Mouse (Mus musculus) embryonic facial prominence, embryonic 11.5 days (tissue): ENCODE results near the gene Tmem181a. TPM values are rescaled to one million over a fixed set of nuclear protein-coding genes. Genes with fewer than 3 reads are reported as not detected.
"Not testable (repeated sequence)": the region's sequence is repeated elsewhere in the genome, so short reads cannot be mapped to it uniquely, and the experiment has no call there.

Experiments used
- ATAC-seq: fragments of 200-750 bp; cut with Nextera tagmentation; replicated peaks from 2 replicates; pipeline ENCODE4 v1.8.0; 2017; ENCODE audit warnings: low read depth; ENCODE audit not compliant: insufficient number of reproducible peaks, low FRiP score, low TSS enrichment
- DNase-seq: peaks from one replicate; pipeline ENCODE4 v3.0.0-alpha.2; 2015; ENCODE audit warnings: low spot score
- H3K27ac ChIP-seq: fragments of 300-500 bp; sonication (generic); replicated peaks from 2 replicates; pipeline ENCODE4 v1.5.1; 2014; ENCODE audit warnings: mild to moderate bottlenecking, low read depth, low read length, control low read depth
- H3K27me3 ChIP-seq: fragments of 300-500 bp; sonication (generic); 2 replicates; pipeline ENCODE4 v1.6.1; 2014; ENCODE audit warnings: mild to moderate bottlenecking, low read length, moderate library complexity, mixed read lengths; ENCODE audit not compliant: control insufficient read depth, insufficient read depth
- H3K36me3 ChIP-seq: fragments of 300-500 bp; sonication (generic); replicated peaks from 2 replicates; pipeline ENCODE4 v1.6.1; 2014; ENCODE audit warnings: low read depth, mild to moderate bottlenecking, low read length, moderate library complexity, mixed read lengths; ENCODE audit not compliant: control insufficient read depth, insufficient read depth
- H3K4me1 ChIP-seq: fragments of 300-500 bp; sonication (generic); 2 replicates; pipeline ENCODE4 v1.6.1; 2014; ENCODE audit warnings: low read length, mixed read lengths; ENCODE audit not compliant: control insufficient read depth, insufficient read depth
- H3K4me2 ChIP-seq: fragments of 300-500 bp; sonication (generic); 2 replicates; pipeline ENCODE4 v1.6.1; 2014; ENCODE audit warnings: low read depth, mild to moderate bottlenecking, control low read depth, low read length, moderate library complexity
- H3K4me3 ChIP-seq: fragments of 300-500 bp; sonication (generic); 2 replicates; pipeline ENCODE4 v1.5.1; 2014; ENCODE audit warnings: low read depth, low read length, control low read depth
- H3K9ac ChIP-seq: fragments of 300-500 bp; sonication (generic); replicated peaks from 2 replicates; pipeline ENCODE4 v1.6.1; 2014; ENCODE audit warnings: mild to moderate bottlenecking, control low read depth, low read length
- H3K9me3 ChIP-seq: fragments of 300-500 bp; sonication (generic); replicated peaks from 2 replicates; pipeline ENCODE4 v1.6.1; 2016; ENCODE audit warnings: mild to moderate bottlenecking, low read length, inconsistent platforms, mixed read lengths; ENCODE audit not compliant: control insufficient read depth
- whole genome bisulfite sequencing: fragments of 180-500 bp; shearing (Covaris S2); extraction: QIAGEN DNeasy Blood & Tissue Kit; methylation state at CpG from one replicate; pipeline ENCODE4 v1.1.7; 2014; 5-methylcytosine and 5-hydroxymethylcytosine counted together
- polyA plus RNA-seq: library from polyadenylated mRNA; unstranded; fragments of >200 nt; fragmentation: Nextera tagmentation; extraction: Ambion mirVana; gene quantifications from 2 replicates; pipeline ENCODE4 v1.2.1, GENCODE M21; 2014

The Tmem181a gene
- polyA plus RNA-seq, 1 experiment from 2014 or later, result 21.2 TPM

DNA sequence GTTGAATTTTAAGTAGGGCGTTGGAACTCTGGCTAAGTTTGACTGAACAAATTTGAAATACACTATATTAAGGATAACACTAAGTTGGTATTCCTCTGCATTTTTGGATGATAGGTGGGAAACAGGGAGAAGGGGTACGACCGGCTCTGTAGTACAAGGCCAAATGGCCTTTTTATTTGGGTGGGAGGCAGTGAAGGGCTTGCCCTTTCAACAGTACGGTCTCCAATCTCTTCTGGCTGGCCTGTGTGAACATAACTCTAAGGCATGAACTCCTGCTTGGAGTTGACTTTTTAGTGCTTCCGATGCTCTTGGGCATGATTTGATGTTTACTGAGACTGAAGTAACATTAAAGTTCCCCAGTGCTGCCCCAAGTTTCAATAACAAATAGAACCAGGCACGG lies 68.9 kb downstream of the Tmem181a start:
- ATAC-seq, H3K27me3 ChIP-seq, H3K4me2 ChIP-seq, H3K4me3 ChIP-seq, H3K9me3 ChIP-seq, DNase-seq, H3K36me3 ChIP-seq, H3K9ac ChIP-seq, H3K4me1 ChIP-seq, H3K27ac ChIP-seq: not testable (repeated sequence)
- 76% methylated on average over 6 of the region's 6 CpGs for WGBS

- not testable (repeated sequence) for H3K27me3 ChIP-seq, H3K4me1 ChIP-seq, H3K4me2 ChIP-seq, H3K4me3 ChIP-seq, H3K36me3 ChIP-seq, H3K27ac ChIP-seq, DNase-seq, H3K9ac ChIP-seq, ATAC-seq, H3K9me3 ChIP-seq
- WGBS, result 91% methylated on average over 7 of the region's 7 CpGs
These were observed 70.9 kb downstream of the Tmem181a start for GRCm38 (mm10) chr17:6327554-6327953.

DNA sequence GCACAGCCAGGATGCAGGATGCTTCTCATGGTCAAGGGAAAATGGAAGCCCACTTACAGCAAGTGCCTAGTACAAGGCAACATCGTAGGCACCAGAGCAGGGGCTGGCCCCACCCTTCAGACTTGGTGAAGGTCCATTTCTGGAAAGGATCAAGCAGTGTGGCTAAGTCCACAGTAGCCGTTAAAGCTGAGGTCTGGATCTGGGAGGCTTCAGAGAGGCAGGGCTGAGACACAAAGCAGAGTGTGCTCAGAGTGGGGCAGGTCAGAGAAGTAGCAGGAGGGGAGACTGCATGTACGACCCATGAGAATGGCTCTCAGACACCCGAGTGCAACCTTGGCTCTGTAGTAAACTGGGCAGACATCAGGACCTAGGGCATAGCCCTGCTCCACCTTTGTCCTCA lies 72.3 kb downstream of the Tmem181a start:
- not testable (repeated sequence) for H3K27ac ChIP-seq, H3K4me2 ChIP-seq, H3K4me1 ChIP-seq, H3K36me3 ChIP-seq, ATAC-seq, H3K4me3 ChIP-seq, H3K9me3 ChIP-seq, H3K27me3 ChIP-seq, H3K9ac ChIP-seq, DNase-seq
- 64% methylated on average over 3 of the region's 4 CpGs for WGBS

DNA sequence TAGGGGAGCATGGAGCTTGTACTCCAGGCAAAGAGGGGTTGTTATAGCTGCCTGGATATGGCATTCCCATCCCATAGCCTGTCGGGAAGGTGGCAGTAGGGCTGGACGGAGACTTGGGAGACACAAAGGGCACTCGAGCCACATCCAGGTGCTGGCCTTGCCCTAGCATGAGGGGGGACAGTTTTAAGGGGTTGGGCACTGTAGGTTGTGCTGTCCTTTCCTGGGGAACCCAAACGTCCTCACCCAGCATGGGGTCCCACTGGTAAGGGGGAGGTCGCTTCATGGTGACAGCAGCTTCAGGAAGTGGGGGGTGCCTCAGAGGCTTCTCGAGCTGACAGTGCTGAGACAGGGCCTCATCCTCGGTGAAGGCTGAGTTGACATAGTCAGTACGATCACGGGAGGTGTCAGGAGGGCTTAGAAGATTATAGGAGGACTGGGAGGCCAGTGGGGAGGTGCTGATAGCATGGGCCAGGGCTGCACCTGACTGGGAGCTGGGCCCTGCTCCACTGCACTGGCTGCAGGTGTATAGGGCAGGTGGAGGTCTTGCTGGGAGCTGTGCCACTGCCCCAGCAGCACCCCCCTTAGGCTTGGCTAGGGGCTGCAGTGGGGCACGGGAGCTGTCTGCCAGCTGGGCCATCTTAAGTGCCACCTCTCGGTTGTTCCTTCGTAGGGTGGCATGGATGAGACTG lies 86.1 kb downstream of the Tmem181a start:
- H3K4me1 ChIP-seq, H3K9ac ChIP-seq, H3K27ac ChIP-seq, ATAC-seq, H3K36me3 ChIP-seq, H3K27me3 ChIP-seq, DNase-seq, H3K4me3 ChIP-seq, H3K9me3 ChIP-seq, H3K4me2 ChIP-seq: not testable (repeated sequence)
- WGBS, result no CpG with 5 or more reads among the region's 12 CpGs

- H3K4me2 ChIP-seq, H3K27ac ChIP-seq, DNase-seq, H3K4me1 ChIP-seq, H3K9ac ChIP-seq, H3K4me3 ChIP-seq, H3K27me3 ChIP-seq, H3K36me3 ChIP-seq, ATAC-seq, H3K9me3 ChIP-seq: not testable (repeated sequence)
- whole genome bisulfite sequencing, result 89% methylated on average over 10 of the region's 10 CpGs
These were observed 98.6 kb downstream of the Tmem181a start for GRCm38 (mm10) chr17:6355256-6355655.

Other genes starting within 250 kb of the Tmem181a start
- 6.2 and 7.2 TPM in 2 replicates for gene Serac1, start 177.1 kb upstream of the Tmem181a start, polyA plus RNA-seq
- gene Gtf2h5, start 177.1 kb upstream of the Tmem181a start, polyA plus RNA-seq, result 170 and 180 TPM in 2 replicates
- gene Tulp4, start 150.4 kb upstream of the Tmem181a start, polyA plus RNA-seq, result 86.2 and 92.3 TPM in 2 replicates
- gene Dynlt1a, start 60.6 kb downstream of the Tmem181a start, polyA plus RNA-seq, result 25.3 and 27.0 TPM in 2 replicates
- 546 and 573 TPM in 2 replicates for gene Dynlt1b, start 173.3 kb downstream of the Tmem181a start, polyA plus RNA-seq